Mouse (Mus musculus): ENCODE data around the gene Scrg1. TPM values are rescaled to one million over a fixed set of nuclear protein-coding genes. Genes with fewer than 3 reads are reported as not detected.

Gene Scrg1
- polyA plus RNA-seq (2015; fragmentation: Nextera tagmentation; extraction: Ambion mirVana) = 5.3 and 8.4 TPM in 2 replicates

- no peak for ATAC-seq (ENCODE audit: insufficient number of reproducible peaks, low FRiP score, low TSS enrichment, low read depth)
Observed at GRCm38 (mm10) chr8:57455765-57456164, at the start of gene Scrg1. Scrg1 (plus strand) TSS chr8:57455923.

GRCm38 (mm10) chr8:57406366-57406765 is 49.4 kb upstream of the Scrg1 start:
- H3K9ac ChIP-seq = no peak overlapping the region
- H3K4me2 ChIP-seq (replicated peaks) = no peak overlapping the region
- WGBS = 76% methylated on average over 4 of the region's 4 CpGs
- H3K4me3 ChIP-seq (replicated peaks) = no peak overlapping the region
- H3K9me3 ChIP-seq (replicated peaks) = no peaks in the 10 kb centered on the region
- no peak for ATAC-seq (ENCODE audit: insufficient number of reproducible peaks, low FRiP score, low TSS enrichment, low read depth)
- H3K27ac ChIP-seq (replicated peaks) = no peak overlapping the region
- peaks cover 14% of the 10 kb centered on the region for H3K4me1 ChIP-seq
- peaks cover 8% of the 10 kb centered on the region; the same call in 1 of the 2 replicates for H3K27me3 ChIP-seq
- no peaks in the 10 kb centered on the region for H3K36me3 ChIP-seq

More at GRCm38 (mm10) chr8:57455765-57456164, at the start of gene Scrg1:
- no peak within 1 kb of the TSS for H3K9ac ChIP-seq
- H3K36me3 ChIP-seq = no peaks in the 10 kb centered on the region
- H3K27ac ChIP-seq (replicated peaks) = peak within 1 kb of the TSS; percentile 34
- no peaks in the 10 kb centered on the region for H3K9me3 ChIP-seq (replicated peaks)
- H3K4me3 ChIP-seq (replicated peaks) = no peak within 1 kb of the TSS
- 61% methylated on average over 3 of the region's 3 CpGs for WGBS
- H3K27me3 ChIP-seq = no peaks in the 10 kb centered on the region
- H3K4me1 ChIP-seq = no peaks in the 10 kb centered on the region
- H3K4me2 ChIP-seq (replicated peaks) = no peak within 1 kb of the TSS

GRCm38 (mm10) chr8:57409333-57409732 is 46.4 kb upstream of the Scrg1 start:
- Histone ChIP-seq H3K9ac (no peak overlapping the region), H3K9me3 (replicated peaks) (no peaks in the 10 kb centered on the region), H3K27me3 (peaks cover 20% of the 10 kb centered on the region; the same call in 1 of the 2 replicates), H3K4me1 (peaks cover 11% of the 10 kb centered on the region), H3K36me3 (no peaks in the 10 kb centered on the region), H3K27ac (replicated peaks) (no peak overlapping the region), H3K4me3 (replicated peaks) (no peak overlapping the region), H3K4me2 (replicated peaks) (no peak overlapping the region)
- ATAC-seq (ENCODE audit: insufficient number of reproducible peaks, low FRiP score, low TSS enrichment, low read depth) = no peak
- WGBS = 42% methylated on average over 2 of the region's 2 CpGs

- H3K4me1 ChIP-seq = peaks cover 11% of the 10 kb centered on the region
- no peaks in the 10 kb centered on the region for H3K36me3 ChIP-seq
- H3K9me3 ChIP-seq (replicated peaks) = no peaks in the 10 kb centered on the region
- no peak overlapping the region for H3K27ac ChIP-seq (replicated peaks)
- ATAC-seq (ENCODE audit: insufficient number of reproducible peaks, low FRiP score, low TSS enrichment, low read depth) = no peak
- peaks cover 20% of the 10 kb centered on the region; the same call in 1 of the 2 replicates for H3K27me3 ChIP-seq
- H3K4me2 ChIP-seq (replicated peaks) = peak overlapping the region; percentile 26; the same call in 1 of the 2 replicates
- WGBS = 21% methylated on average over 15 of the region's 15 CpGs
- peak overlapping the region; percentile 6 for H3K4me3 ChIP-seq (replicated peaks)
- no peak overlapping the region for H3K9ac ChIP-seq
Observed at GRCm38 (mm10) chr8:57409779-57410472, 45.8 kb upstream of the Scrg1 start.

- no peak overlapping the region for H3K9ac ChIP-seq
- H3K27me3 ChIP-seq = peaks cover 20% of the 10 kb centered on the region; the same call in 1 of the 2 replicates
- peaks cover 11% of the 10 kb centered on the region for H3K4me1 ChIP-seq
- ATAC-seq (ENCODE audit: insufficient number of reproducible peaks, low FRiP score, low TSS enrichment, low read depth) = no peak
- H3K27ac ChIP-seq (replicated peaks) = no peak overlapping the region
- 11% methylated on average over 16 of the region's 16 CpGs for WGBS
- no peaks in the 10 kb centered on the region for H3K9me3 ChIP-seq (replicated peaks)
- H3K4me3 ChIP-seq (replicated peaks) = peak overlapping the region; percentile 6
- H3K36me3 ChIP-seq = no peaks in the 10 kb centered on the region
- peak overlapping the region; percentile 26; the same call in 1 of the 2 replicates for H3K4me2 ChIP-seq (replicated peaks)
Observed at GRCm38 (mm10) chr8:57410473-57410863, 45.3 kb upstream of the Scrg1 start.

- H3K4me1 ChIP-seq = peaks cover 11% of the 10 kb centered on the region
- no peaks in the 10 kb centered on the region for H3K36me3 ChIP-seq
- peaks cover 20% of the 10 kb centered on the region; the same call in 1 of the 2 replicates for H3K27me3 ChIP-seq
- no peak for ATAC-seq (ENCODE audit: insufficient number of reproducible peaks, low FRiP score, low TSS enrichment, low read depth)
- no peak overlapping the region for H3K4me2 ChIP-seq (replicated peaks)
- no peaks in the 10 kb centered on the region for H3K9me3 ChIP-seq (replicated peaks)
- no peak overlapping the region for H3K9ac ChIP-seq
- H3K4me3 ChIP-seq (replicated peaks) = no peak overlapping the region
- no peak overlapping the region for H3K27ac ChIP-seq (replicated peaks)
- 47% methylated on average over 6 of the region's 6 CpGs for WGBS
Observed at GRCm38 (mm10) chr8:57411366-57411765, 44.4 kb upstream of the Scrg1 start.

- Histone ChIP-seq H3K27ac (replicated peaks) (no peak overlapping the region), H3K36me3 (no peaks in the 10 kb centered on the region), H3K27me3 (peaks cover 8% of the 10 kb centered on the region; the same call in 1 of the 2 replicates), H3K9me3 (replicated peaks) (no peaks in the 10 kb centered on the region), H3K4me1 (no peaks in the 10 kb centered on the region), H3K4me3 (replicated peaks) (no peak overlapping the region), H3K4me2 (replicated peaks) (no peak overlapping the region), H3K9ac (no peak overlapping the region)
- 89% methylated on average over 5 of the region's 5 CpGs for WGBS
- no peak for ATAC-seq (ENCODE audit: insufficient number of reproducible peaks, low FRiP score, low TSS enrichment, low read depth)
Observed at GRCm38 (mm10) chr8:57416827-57417226, 38.9 kb upstream of the Scrg1 start.

GRCm38 (mm10) chr8:57426074-57426473 is 29.6 kb upstream of the Scrg1 start:
- H3K4me3 ChIP-seq (replicated peaks) = no peak overlapping the region
- H3K27me3 ChIP-seq = peaks cover 17% of the 10 kb centered on the region
- WGBS = 15% methylated on average over 3 of the region's 3 CpGs
- no peak overlapping the region for H3K4me2 ChIP-seq (replicated peaks)
- no peaks in the 10 kb centered on the region for H3K36me3 ChIP-seq
- no peaks in the 10 kb centered on the region for H3K4me1 ChIP-seq
- H3K27ac ChIP-seq (replicated peaks) = no peak overlapping the region
- ATAC-seq (ENCODE audit: insufficient number of reproducible peaks, low FRiP score, low TSS enrichment, low read depth) = no peak
- H3K9me3 ChIP-seq (replicated peaks) = no peaks in the 10 kb centered on the region
- H3K9ac ChIP-seq = no peak overlapping the region

GRCm38 (mm10) chr8:57427581-57428366 is 27.9 kb upstream of the Scrg1 start:
- H3K9ac ChIP-seq = no peak overlapping the region
- no peak overlapping the region for H3K4me2 ChIP-seq (replicated peaks)
- WGBS = 71% methylated on average over 18 of the region's 18 CpGs
- H3K27me3 ChIP-seq = peaks cover 17% of the 10 kb centered on the region
- no peak overlapping the region for H3K27ac ChIP-seq (replicated peaks)
- H3K9me3 ChIP-seq (replicated peaks) = no peaks in the 10 kb centered on the region
- no peak overlapping the region for H3K4me3 ChIP-seq (replicated peaks)
- no peaks in the 10 kb centered on the region for H3K4me1 ChIP-seq
- no peak for ATAC-seq (ENCODE audit: insufficient number of reproducible peaks, low FRiP score, low TSS enrichment, low read depth)
- no peaks in the 10 kb centered on the region for H3K36me3 ChIP-seq

GRCm38 (mm10) chr8:57428566-57428965 is 27.2 kb upstream of the Scrg1 start:
- 20% methylated on average over 1 of the region's 1 CpGs for WGBS
- Histone ChIP-seq H3K9me3 (replicated peaks) (no peaks in the 10 kb centered on the region), H3K27ac (replicated peaks) (no peak overlapping the region), H3K4me3 (replicated peaks) (no peak overlapping the region), H3K9ac (no peak overlapping the region), H3K27me3 (peaks cover 17% of the 10 kb centered on the region), H3K4me1 (no peaks in the 10 kb centered on the region), H3K36me3 (no peaks in the 10 kb centered on the region), H3K4me2 (replicated peaks) (no peak overlapping the region)
- no peak for ATAC-seq (ENCODE audit: insufficient number of reproducible peaks, low FRiP score, low TSS enrichment, low read depth)

- no peaks in the 10 kb centered on the region for H3K4me1 ChIP-seq
- 32% methylated on average over 18 of the region's 18 CpGs for WGBS
- ATAC-seq (ENCODE audit: insufficient number of reproducible peaks, low FRiP score, low TSS enrichment, low read depth) = no peak
- H3K9ac ChIP-seq = no peak overlapping the region
- no peaks in the 10 kb centered on the region for H3K9me3 ChIP-seq (replicated peaks)
- no peaks in the 10 kb centered on the region for H3K36me3 ChIP-seq
- peaks cover 17% of the 10 kb centered on the region for H3K27me3 ChIP-seq
- no peak overlapping the region for H3K27ac ChIP-seq (replicated peaks)
- H3K4me2 ChIP-seq (replicated peaks) = peak overlapping the region; percentile 12; the same call in 1 of the 2 replicates
- no peak overlapping the region for H3K4me3 ChIP-seq (replicated peaks)
Observed at GRCm38 (mm10) chr8:57429166-57429887, 26.4 kb upstream of the Scrg1 start.
